Comparison of ENCODE assay signal across 13 mouse cellular contexts in genomic region chr1:30060806-30061205, GRCm38 (mm10).
DNase-seq lines count a peak whose midpoint lies in the region; ATAC-seq and TF ChIP-seq lines count a peak whose summit lies in the region.
"Had no signal": no experiment of that assay in that cellular context is flagged by ENCODE, and none has a peak within 500 bp of the region (broad histone marks: within the 10 kb centered on the region; RNA-seq: fewer than 3 reads in every experiment).

No protein-coding gene starts in this region.

- TF ChIP-seq POLR2A in brain, embryonic 14.5 days (IDR thresholded peaks at IDR 0.05; ENCODE audit: borderline replicate concordance, extremely low read depth, insufficient read depth, insufficient read length, poor library complexity, severe bottlenecking): no peak

- TF ChIP-seq CTCF in brain, embryonic 14.5 days (IDR thresholded peaks at IDR 0.05; ENCODE audit: borderline replicate concordance, extremely low read depth, insufficient read depth, insufficient read length): no peak

- no peak overlapping the region for H3K27ac ChIP-seq in limb, embryonic 13.5 days
- no peak overlapping the region for H3K27ac ChIP-seq in limb, embryonic 10.5 days
- H3K27ac ChIP-seq in forebrain, embryonic 16.5 days (ENCODE audit: low read length): no peak overlapping the region
- no peak overlapping the region for H3K27ac ChIP-seq in midbrain, embryonic 16.5 days (ENCODE audit: low read length)
- H3K27ac ChIP-seq: lung, embryonic 15.5 days; stomach, embryonic 15.5 days had no signal

- no peaks in the 10 kb centered on the region for H3K4me1 ChIP-seq in limb, embryonic 13.5 days
- H3K4me1 ChIP-seq in limb, embryonic 10.5 days: no peaks in the 10 kb centered on the region
- H3K4me1 ChIP-seq in forebrain, embryonic 16.5 days (replicated peaks; ENCODE audit: control insufficient read depth, insufficient read depth, low read length): no peaks in the 10 kb centered on the region
- H3K4me1 ChIP-seq in midbrain, embryonic 16.5 days (ENCODE audit: control insufficient read depth, insufficient read depth, low read length): no peaks in the 10 kb centered on the region
- H3K4me1 ChIP-seq: lung, embryonic 15.5 days; stomach, embryonic 15.5 days had no signal

- 5% methylated on average over 1 of the region's 1 CpGs for WGBS in limb, embryonic 13.5 days
- WGBS in limb, embryonic 10.5 days: 61% methylated on average over 1 of the region's 1 CpGs
- 4% methylated on average over 1 of the region's 1 CpGs for WGBS in forebrain, embryonic 16.5 days
- 9% methylated on average over 1 of the region's 1 CpGs for WGBS in midbrain, embryonic 16.5 days

- H3K36me3 ChIP-seq in limb, embryonic 13.5 days: no peaks in the 10 kb centered on the region
- no peaks in the 10 kb centered on the region for H3K36me3 ChIP-seq in limb, embryonic 10.5 days
- no peaks in the 10 kb centered on the region for H3K36me3 ChIP-seq in forebrain, embryonic 16.5 days (ENCODE audit: control insufficient read depth, insufficient read depth)
- no peaks in the 10 kb centered on the region for H3K36me3 ChIP-seq in midbrain, embryonic 16.5 days (ENCODE audit: control insufficient read depth, insufficient read depth, low read length)
- H3K36me3 ChIP-seq: lung, embryonic 15.5 days; stomach, embryonic 15.5 days had no signal

- H3K9ac ChIP-seq in limb, embryonic 13.5 days: no peak overlapping the region
- no peak overlapping the region for H3K9ac ChIP-seq in forebrain, embryonic 16.5 days (replicated peaks; ENCODE audit: low read depth, low read length)
- no peak overlapping the region for H3K9ac ChIP-seq in midbrain, embryonic 16.5 days (ENCODE audit: low read depth, low read length)
- H3K9ac ChIP-seq: lung, embryonic 15.5 days; stomach, embryonic 15.5 days had no signal

- H3K4me3 ChIP-seq in limb, embryonic 13.5 days: no peak overlapping the region
- no peak overlapping the region for H3K4me3 ChIP-seq in limb, embryonic 10.5 days
- no peak overlapping the region for H3K4me3 ChIP-seq in forebrain, embryonic 16.5 days (replicated peaks; ENCODE audit: low read length)
- H3K4me3 ChIP-seq in midbrain, embryonic 16.5 days (ENCODE audit: low read depth, low read length): no peak overlapping the region
- H3K4me3 ChIP-seq: lung, embryonic 15.5 days; myocyte; stomach, embryonic 15.5 days had no signal

- no peaks in the 10 kb centered on the region for H3K9me3 ChIP-seq in limb, embryonic 13.5 days
- H3K9me3 ChIP-seq in limb, embryonic 10.5 days (replicated peaks): no peaks in the 10 kb centered on the region
- no peaks in the 10 kb centered on the region for H3K9me3 ChIP-seq in forebrain, embryonic 16.5 days (ENCODE audit: control insufficient read depth, low read length)
- H3K9me3 ChIP-seq in midbrain, embryonic 16.5 days (replicated peaks; ENCODE audit: control insufficient read depth, low read length, poor library complexity, severe bottlenecking): no peaks in the 10 kb centered on the region
- H3K9me3 ChIP-seq: lung, embryonic 15.5 days; stomach, embryonic 15.5 days had no signal

- ATAC-seq in limb, embryonic 13.5 days (ENCODE audit: low FRiP score, low read depth): peak; percentile 67; the same call in 1 of the 2 replicates
- ATAC-seq in forebrain, embryonic 16.5 days: peak; percentile 92
- ATAC-seq in midbrain, embryonic 16.5 days: peak; percentile 80; the same call in 1 of the 2 replicates

- H3K4me2 ChIP-seq in limb, embryonic 13.5 days (replicated peaks): no peak overlapping the region
- no peak overlapping the region for H3K4me2 ChIP-seq in forebrain, embryonic 16.5 days (ENCODE audit: low read length)
- H3K4me2 ChIP-seq in midbrain, embryonic 16.5 days (ENCODE audit: low read length): no peak overlapping the region
- H3K4me2 ChIP-seq: lung, embryonic 15.5 days; stomach, embryonic 15.5 days had no signal

- DNase-seq in limb, embryonic 10.5 days (ENCODE audit: low spot score): no peak
- DNase-seq in brain, embryonic 14.5 days (ENCODE audit: low read depth): peak; percentile 95
- DNase-seq in kidney, adult 8-10 months: no peak
- DNase-seq in urinary bladder, postnatal 4 days (ENCODE audit: low spot score in 2 of 2): no peak
- DNase-seq: gastrocnemius, postnatal 25 days; kidney, postnatal 14 days; right cerebral cortex, postnatal 14 days had no signal

- H3K27me3 ChIP-seq in limb, embryonic 13.5 days: no peaks in the 10 kb centered on the region
- no peaks in the 10 kb centered on the region for H3K27me3 ChIP-seq in limb, embryonic 10.5 days (ENCODE audit: low read depth, poor library complexity, severe bottlenecking)
- H3K27me3 ChIP-seq in forebrain, embryonic 16.5 days (replicated peaks; ENCODE audit: control insufficient read depth, insufficient read depth, low read length): no peaks in the 10 kb centered on the region
- H3K27me3 ChIP-seq in midbrain, embryonic 16.5 days (ENCODE audit: control insufficient read depth, insufficient read depth, low read depth, low read length): no peaks in the 10 kb centered on the region
- H3K27me3 ChIP-seq: lung, embryonic 15.5 days; stomach, embryonic 15.5 days had no signal
